ENCODE assay signal across 9 mouse cellular contexts in genomic region chr4:106848290-106849092, GRCm38 (mm10). TPM values are rescaled to one million over a fixed set of nuclear protein-coding genes. Genes with fewer than 3 reads are reported as not detected.
DNase-seq lines count a peak whose midpoint lies in the region; ATAC-seq lines count a peak whose summit lies in the region.
"Had no signal": no experiment of that assay in that cellular context is flagged by ENCODE, and none has a peak within 500 bp of the region (broad histone marks: within the 10 kb centered on the region; RNA-seq: fewer than 3 reads in every experiment).

No protein-coding gene starts in this region.

- WGBS in embryonic facial prominence, embryonic 13.5 days = 39% methylated on average over 12 of the region's 12 CpGs
- WGBS in hindbrain, embryonic 16.5 days = 42% methylated on average over 12 of the region's 12 CpGs

- peak overlapping the region; percentile 49 for H3K4me2 ChIP-seq in embryonic facial prominence, embryonic 13.5 days
- peak overlapping the region; percentile 11 for H3K4me2 ChIP-seq in hindbrain, embryonic 16.5 days (ENCODE audit: low read length)

- H3K9ac ChIP-seq in embryonic facial prominence, embryonic 13.5 days = peak overlapping the region; percentile 46; the same call in 1 of the 2 replicates
- no peak overlapping the region for H3K9ac ChIP-seq in hindbrain, embryonic 16.5 days (ENCODE audit: low read depth, low read length)

- peak; percentile 34 for ATAC-seq in embryonic facial prominence, embryonic 13.5 days (ENCODE audit: insufficient number of reproducible peaks, insufficient read depth, low FRiP score, low TSS enrichment, low read depth)
- ATAC-seq in hindbrain, embryonic 16.5 days = peak; percentile 77

- H3K27ac ChIP-seq in embryonic facial prominence, embryonic 13.5 days = peak overlapping the region; percentile 95
- H3K27ac ChIP-seq in hindbrain, embryonic 16.5 days (ENCODE audit: low read depth, low read length) = peak overlapping the region; percentile 37; the same call in 1 of the 2 replicates
- H3K27ac ChIP-seq: macrophage had no signal

- H3K27me3 ChIP-seq in embryonic facial prominence, embryonic 13.5 days = no peaks in the 10 kb centered on the region
- H3K27me3 ChIP-seq in hindbrain, embryonic 16.5 days (replicated peaks; ENCODE audit: control insufficient read depth, insufficient read depth, low read length) = no peaks in the 10 kb centered on the region

- H3K36me3 ChIP-seq in embryonic facial prominence, embryonic 13.5 days = no peaks in the 10 kb centered on the region
- no peaks in the 10 kb centered on the region for H3K36me3 ChIP-seq in hindbrain, embryonic 16.5 days (ENCODE audit: control insufficient read depth, insufficient read depth, low read length)

- peak overlapping the region; percentile 15; the same call in 1 of the 2 replicates for H3K4me3 ChIP-seq in embryonic facial prominence, embryonic 13.5 days
- H3K4me3 ChIP-seq in hindbrain, embryonic 16.5 days (ENCODE audit: low read length) = no peak overlapping the region

- DNase-seq in thymus, postnatal 4 days = peak; percentile 8
- DNase-seq in thymus, adult 18-20 months = no peak
- DNase-seq in lung, postnatal 14 days = peak; percentile 64
- DNase-seq in testis, postnatal 10 days (ENCODE audit: low spot score) = no peak
- no peak for DNase-seq in thymus, postnatal 0 days (ENCODE audit: low spot score)
- DNase-seq in c-Kit-positive CD71-positive TER-119-positive erythroid progenitor cells, embryonic 14.5 days (ENCODE audit: low spot score) = no peak

- H3K4me1 ChIP-seq in embryonic facial prominence, embryonic 13.5 days = peaks cover 31% of the 10 kb centered on the region
- peaks cover 13% of the 10 kb centered on the region for H3K4me1 ChIP-seq in hindbrain, embryonic 16.5 days (ENCODE audit: control insufficient read depth, insufficient read depth, low read depth, low read length)

- H3K9me3 ChIP-seq in embryonic facial prominence, embryonic 13.5 days = no peaks in the 10 kb centered on the region
- no peaks in the 10 kb centered on the region for H3K9me3 ChIP-seq in hindbrain, embryonic 16.5 days (ENCODE audit: control insufficient read depth, low read length)

RNA-seq across cellular contexts. Expression of gene Acot11, which starts 43.7 kb away (rescaled TPM):
- polyA plus RNA-seq in embryonic facial prominence, embryonic 13.5 days (2015; fragmentation: Nextera tagmentation; extraction: Ambion mirVana) = 2.1 and 3.0 TPM in 2 replicates
- polyA plus RNA-seq in hindbrain, embryonic 16.5 days (2015; fragmentation: Nextera tagmentation; extraction: Ambion mirVana) = 2.7 and 3.2 TPM in 2 replicates
- 0.78 and 0.88 TPM in 2 replicates for polyA plus RNA-seq in thymus, postnatal 0 days (2015; fragmentation: Nextera tagmentation; extraction: Ambion mirVana)

Comparison
In these comparisons a context has a peak if more than half of its experiments do, and no peak if none do; other contexts are left out.
1. DNase-seq: peak in thymus, postnatal 4 days (single experiment) and lung, postnatal 14 days (single experiment); none in thymus, adult 18-20 months (0 of 2), testis, postnatal 10 days (single experiment), thymus, postnatal 0 days (single experiment) and c-Kit-positive CD71-positive TER-119-positive erythroid progenitor cells, embryonic 14.5 days (single experiment).